Mouse (Mus musculus) brain, embryonic 14.5 days (tissue): ENCODE measurements at regions not wholly inside any gene's neighbourhood (a gene's known extent, or its start where the extent isn't known, plus 50 kb on each side); places are given as distances from the start of the nearest gene placed in this dataset.

Experiments
- CTCF ChIP-seq: fragments of 200-500 bp; IDR thresholded peaks from 2 replicates; pipeline ENCODE4 v1.5.1; 2012; ENCODE audit warnings: inconsistent platforms, mild to moderate bottlenecking, moderate library complexity, borderline replicate concordance; ENCODE audit not compliant: insufficient read depth, insufficient read length; ENCODE audit errors: extremely low read depth
- POLR2A ChIP-seq: fragments of 200-500 bp; IDR thresholded peaks from 2 replicates; pipeline ENCODE4 v1.6.1; 2012; ENCODE audit warnings: mild to moderate bottlenecking, inconsistent platforms, borderline replicate concordance; ENCODE audit not compliant: poor library complexity, insufficient read depth, insufficient read length, severe bottlenecking; ENCODE audit errors: extremely low read depth

GRCm38 (mm10) chr12:107711017-107711416 is 222.6 kb downstream of the 3110018I06Rik start:
- TF ChIP-seq POLR2A (no peak), CTCF (no peak)
